In the genomic region with DNA sequence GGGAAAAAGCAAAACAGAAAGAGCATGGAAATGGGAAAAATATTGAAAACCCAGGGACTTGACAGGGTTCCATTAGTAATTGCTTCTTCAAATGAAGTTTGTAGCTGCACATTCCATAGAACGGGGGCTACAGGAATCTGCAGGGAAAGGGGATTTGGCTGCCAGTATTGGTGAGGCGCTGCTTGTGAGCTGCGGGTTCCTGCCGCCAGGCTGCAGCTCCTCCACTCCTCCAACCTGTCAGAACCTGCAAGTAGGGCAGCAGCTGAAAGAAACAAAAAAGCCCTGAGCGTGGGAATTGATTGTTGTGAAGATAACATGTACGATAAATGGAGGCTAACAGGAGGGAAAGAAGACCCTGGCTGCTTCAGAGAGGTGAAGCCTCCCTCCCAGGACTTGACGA, we compare ENCODE assay signal across 33 mouse cellular contexts. TPM values are rescaled to one million over a fixed set of nuclear protein-coding genes. Genes with fewer than 3 reads are reported as not detected.
DNase-seq lines count a peak whose midpoint lies in the region; ATAC-seq lines count a peak whose summit lies in the region.
"Had no signal": no experiment of that assay in that cellular context is flagged by ENCODE, and none has a peak within 500 bp of the region (broad histone marks: within the 10 kb centered on the region; RNA-seq: fewer than 3 reads in every experiment).

No protein-coding gene starts in this region.

- ATAC-seq in forebrain, embryonic 15.5 days (replicated peaks) = no peak
- ATAC-seq: forebrain, embryonic 14.5 days; hindbrain, embryonic 16.5 days; midbrain, embryonic 16.5 days; Patski had no signal

- H3K4me2 ChIP-seq in forebrain, embryonic 15.5 days (replicated peaks) = no peak overlapping the region
- H3K4me2 ChIP-seq: heart, embryonic 15.5 days; liver, embryonic 11.5 days; lung, embryonic 15.5 days; midbrain, embryonic 11.5 days; neural tube, embryonic 12.5 days had no signal

- H3K9ac ChIP-seq in forebrain, embryonic 15.5 days (replicated peaks) = no peak overlapping the region
- H3K9ac ChIP-seq: heart, embryonic 15.5 days; lung, embryonic 15.5 days; neural tube, embryonic 12.5 days had no signal

- H3K27me3 ChIP-seq in forebrain, embryonic 15.5 days = no peaks in the 10 kb centered on the region
- no peaks in the 10 kb centered on the region for H3K27me3 ChIP-seq in forebrain, embryonic 10.5 days (ENCODE audit: poor library complexity, severe bottlenecking)
- H3K27me3 ChIP-seq: lung, embryonic 15.5 days; neural tube, embryonic 12.5 days; Patski had no signal

- no peak for DNase-seq in forebrain, embryonic 10.5 days (ENCODE audit: extremely low spot score, low spot score)
- DNase-seq in urinary bladder, postnatal 36 days (ENCODE audit: low spot score in 2 of 2) = peak; percentile 14 to 16
- DNase-seq in urinary bladder, postnatal 25 days (ENCODE audit: low spot score) = no peak
- peak; percentile 31 for DNase-seq in gonadal fat pad, adult 2 months (ENCODE audit: low read depth)
- DNase-seq in thymus, adult 18-20 months = no peak
- no peak for DNase-seq in spleen, adult 18-20 months
- DNase-seq in ovary, adult 18-20 months (ENCODE audit: low spot score) = no peak
- DNase-seq: adrenal gland, postnatal 14 days; cerebellum, adult 8-10 months; gastrocnemius, postnatal 36 days; kidney, adult 2 months; kidney, postnatal 36 days; layer of hippocampus, postnatal 36 days; lung, postnatal 36 days; right cerebral cortex, postnatal 4 days; thymus, postnatal 36 days had no signal

- peaks cover 8% of the 10 kb centered on the region; the same call in 1 of the 2 replicates for H3K4me1 ChIP-seq in forebrain, embryonic 15.5 days
- H3K4me1 ChIP-seq in forebrain, embryonic 10.5 days = peaks cover 20% of the 10 kb centered on the region
- H3K4me1 ChIP-seq: lung, embryonic 15.5 days; neural tube, embryonic 12.5 days had no signal

- H3K36me3 ChIP-seq in forebrain, embryonic 15.5 days = no peaks in the 10 kb centered on the region
- peaks cover 12% of the 10 kb centered on the region for H3K36me3 ChIP-seq in forebrain, embryonic 10.5 days (replicated peaks)
- H3K36me3 ChIP-seq: heart, embryonic 15.5 days; lung, embryonic 15.5 days; neural tube, embryonic 12.5 days had no signal

- H3K27ac ChIP-seq in forebrain, embryonic 15.5 days (replicated peaks) = peak overlapping the region; percentile 23; the same call in 1 of the 2 replicates
- H3K27ac ChIP-seq in forebrain, embryonic 10.5 days = no peak overlapping the region
- H3K27ac ChIP-seq: heart, embryonic 15.5 days; lung, embryonic 15.5 days; neural tube, embryonic 12.5 days had no signal

- H3K9me3 ChIP-seq in forebrain, embryonic 15.5 days = no peaks in the 10 kb centered on the region
- no peaks in the 10 kb centered on the region for H3K9me3 ChIP-seq in forebrain, embryonic 10.5 days
- H3K9me3 ChIP-seq: heart, embryonic 15.5 days; lung, embryonic 15.5 days; neural tube, embryonic 12.5 days had no signal

- WGBS in forebrain, embryonic 15.5 days = 81% methylated on average over 7 of the region's 7 CpGs
- WGBS in forebrain, embryonic 10.5 days = 80% methylated on average over 7 of the region's 7 CpGs

- no peak overlapping the region for H3K4me3 ChIP-seq in forebrain, embryonic 15.5 days
- no peak overlapping the region for H3K4me3 ChIP-seq in forebrain, embryonic 10.5 days
- H3K4me3 ChIP-seq: heart, embryonic 15.5 days; lung, embryonic 15.5 days; neural tube, embryonic 12.5 days had no signal

RNA-seq across cellular contexts. Expression of gene Krt10, which starts 1.7 kb away (rescaled TPM):
- polyA plus RNA-seq in forebrain, embryonic 15.5 days (2015; fragmentation: Nextera tagmentation; extraction: Ambion mirVana) = 31.6 and 36.1 TPM in 2 replicates
- 20.6 and 22.0 TPM in 2 replicates for polyA plus RNA-seq in forebrain, embryonic 10.5 days (2016; fragmentation: Nextera tagmentation; extraction: Ambion mirVana)
- polyA plus RNA-seq in gonadal fat pad, adult 2 months (2012; rRNA removed) = 0.93 and 1.2 TPM in 2 replicates

RNA-seq across cellular contexts. Expression of gene Krt28, which starts 16.2 kb away (rescaled TPM):
- 0.14 and 0.33 TPM in 2 replicates for polyA plus RNA-seq in forebrain, embryonic 15.5 days (2015; fragmentation: Nextera tagmentation; extraction: Ambion mirVana)
- 0.22 and 0.36 TPM in 2 replicates for polyA plus RNA-seq in forebrain, embryonic 10.5 days (2016; fragmentation: Nextera tagmentation; extraction: Ambion mirVana)
- not detected in 2 replicates for polyA plus RNA-seq in gonadal fat pad, adult 2 months (2012; rRNA removed)
- polyA plus RNA-seq: frontal cortex, adult 2 months; heart, embryonic 15.5 days; intestine, embryonic 14.5 days; kidney, adult 2 months; liver, embryonic 11.5 days; liver, embryonic 16.5 days; Patski; stomach, embryonic 14.5 days had no signal

RNA-seq across cellular contexts. Expression of gene Krt12, which starts 31.2 kb away (rescaled TPM):
- 0.22 and 0.23 TPM in 2 replicates for polyA plus RNA-seq in forebrain, embryonic 15.5 days (2015; fragmentation: Nextera tagmentation; extraction: Ambion mirVana)
- polyA plus RNA-seq in forebrain, embryonic 10.5 days (2016; fragmentation: Nextera tagmentation; extraction: Ambion mirVana) = not detected in 2 replicates
- polyA plus RNA-seq in gonadal fat pad, adult 2 months (2012; rRNA removed) = not detected in 2 replicates
- polyA plus RNA-seq: heart, embryonic 15.5 days; hindbrain, embryonic 11.5 days; intestine, embryonic 14.5 days; kidney, adult 2 months; limb, embryonic 11.5 days; liver, embryonic 11.5 days; midbrain, embryonic 11.5 days; neural tube, embryonic 12.5 days; Patski; stomach, embryonic 14.5 days had no signal

RNA-seq across cellular contexts. Expression of gene Krt27, which starts 40.0 kb away (rescaled TPM):
- not detected in 2 replicates for polyA plus RNA-seq in forebrain, embryonic 15.5 days (2015; fragmentation: Nextera tagmentation; extraction: Ambion mirVana)
- not detected in 2 replicates for polyA plus RNA-seq in forebrain, embryonic 10.5 days (2016; fragmentation: Nextera tagmentation; extraction: Ambion mirVana)
- not detected in 2 replicates for polyA plus RNA-seq in gonadal fat pad, adult 2 months (2012; rRNA removed)
- polyA plus RNA-seq: forebrain, embryonic 14.5 days; frontal cortex, adult 2 months; heart, embryonic 15.5 days; hindbrain, embryonic 11.5 days; intestine, embryonic 14.5 days; kidney, adult 2 months; kidney, embryonic 16.5 days; limb, embryonic 11.5 days; liver, embryonic 11.5 days; liver, embryonic 16.5 days; lung, embryonic 15.5 days; midbrain, embryonic 11.5 days; midbrain, embryonic 16.5 days; neural tube, embryonic 12.5 days; Patski; stomach, embryonic 14.5 days had no signal

RNA-seq across cellular contexts. Expression of gene Krt20, which starts 47.1 kb away (rescaled TPM):
- not detected in 2 replicates for polyA plus RNA-seq in forebrain, embryonic 15.5 days (2015; fragmentation: Nextera tagmentation; extraction: Ambion mirVana)
- 0.35 and 0.64 TPM in 2 replicates for polyA plus RNA-seq in forebrain, embryonic 10.5 days (2016; fragmentation: Nextera tagmentation; extraction: Ambion mirVana)
- 0.30 and 0.61 TPM in 2 replicates for polyA plus RNA-seq in gonadal fat pad, adult 2 months (2012; rRNA removed)
- polyA plus RNA-seq: forebrain, embryonic 14.5 days; Patski had no signal

Comparison
In these comparisons a context has a peak if more than half of its experiments do, and no peak if none do; other contexts are left out.
1. DNase-seq: peak in urinary bladder, postnatal 36 days (2 of 2) and gonadal fat pad, adult 2 months (single experiment); none in forebrain, embryonic 10.5 days (single experiment), urinary bladder, postnatal 25 days (single experiment), thymus, adult 18-20 months (0 of 2), spleen, adult 18-20 months (0 of 2) and ovary, adult 18-20 months (single experiment).